Mouse (Mus musculus): ENCODE results near the gene Arfgap1. TPM values are rescaled to one million over a fixed set of nuclear protein-coding genes. Genes with fewer than 3 reads are reported as not detected.

Gene Arfgap1
- polyA plus RNA-seq, 1 experiment from 2014 or later, result 86.6 TPM

GRCm38 (mm10) chr2:180941869-180942268 is 25.2 kb upstream of the Arfgap1 start:
- Histone ChIP-seq H3K9me3 (ENCODE audit: control insufficient read depth, low read length) (no peaks in the 10 kb centered on the region), H3K9ac (replicated peaks; ENCODE audit: low read length) (no peak overlapping the region), H3K4me2 (ENCODE audit: low read length) (no peak overlapping the region), H3K36me3 (ENCODE audit: control insufficient read depth, insufficient read depth, low read length) (peaks cover 25% of the 10 kb centered on the region; the same call in 1 of the 2 replicates), H3K27ac (replicated peaks; ENCODE audit: low read depth, low read length) (no peak overlapping the region), H3K4me1 (ENCODE audit: control insufficient read depth, insufficient read depth, low read length) (no peaks in the 10 kb centered on the region), H3K4me3 (replicated peaks; ENCODE audit: low read depth, low read length) (no peak overlapping the region), H3K27me3 (ENCODE audit: control insufficient read depth, insufficient read depth, low read length) (no peaks in the 10 kb centered on the region)
- ATAC-seq (ENCODE audit: low FRiP score, low TSS enrichment) (no peak), DNase-seq (peak; percentile 43)

GRCm38 (mm10) chr2:180949947-180950346 is 17.1 kb upstream of the Arfgap1 start:
- 18% methylated on average over 1 of the region's 1 CpGs for WGBS
- Histone ChIP-seq H3K27ac (replicated peaks; ENCODE audit: low read depth, low read length) (no peak overlapping the region), H3K4me3 (replicated peaks; ENCODE audit: low read depth, low read length) (no peak overlapping the region), H3K4me1 (ENCODE audit: control insufficient read depth, insufficient read depth, low read length) (peaks cover 28% of the 10 kb centered on the region), H3K27me3 (ENCODE audit: control insufficient read depth, insufficient read depth, low read length) (no peaks in the 10 kb centered on the region), H3K9me3 (ENCODE audit: control insufficient read depth, low read length) (no peaks in the 10 kb centered on the region), H3K9ac (replicated peaks; ENCODE audit: low read length) (no peak overlapping the region), H3K4me2 (ENCODE audit: low read length) (no peak overlapping the region), H3K36me3 (ENCODE audit: control insufficient read depth, insufficient read depth, low read length) (no peaks in the 10 kb centered on the region)
- ATAC-seq (ENCODE audit: low FRiP score, low TSS enrichment) (no peak), DNase-seq (no peak)

GRCm38 (mm10) chr2:180952731-180953171 is 14.3 kb upstream of the Arfgap1 start:
- Histone ChIP-seq H3K4me1 (ENCODE audit: control insufficient read depth, insufficient read depth, low read length) (peaks cover 31% of the 10 kb centered on the region), H3K36me3 (ENCODE audit: control insufficient read depth, insufficient read depth, low read length) (no peaks in the 10 kb centered on the region), H3K4me2 (ENCODE audit: low read length) (peak overlapping the region; percentile 80), H3K9me3 (ENCODE audit: control insufficient read depth, low read length) (no peaks in the 10 kb centered on the region), H3K27me3 (ENCODE audit: control insufficient read depth, insufficient read depth, low read length) (no peaks in the 10 kb centered on the region), H3K4me3 (replicated peaks; ENCODE audit: low read depth, low read length) (peak overlapping the region; percentile 67), H3K9ac (replicated peaks; ENCODE audit: low read length) (peak overlapping the region; percentile 83; the same call in 1 of the 2 replicates), H3K27ac (replicated peaks; ENCODE audit: low read depth, low read length) (peak overlapping the region; percentile 95)
- ATAC-seq (ENCODE audit: low FRiP score, low TSS enrichment) (peak; percentile 55; the same call in 1 of the 2 replicates), DNase-seq (peak; percentile 71)
- 2% methylated on average over 9 of the region's 9 CpGs for WGBS

- peak overlapping the region; percentile 67 for H3K4me3 ChIP-seq (replicated peaks; ENCODE audit: low read depth, low read length)
- no peaks in the 10 kb centered on the region for H3K27me3 ChIP-seq (ENCODE audit: control insufficient read depth, insufficient read depth, low read length)
- H3K4me2 ChIP-seq (ENCODE audit: low read length), result peak overlapping the region; percentile 80
- peak overlapping the region; percentile 83 for H3K9ac ChIP-seq (replicated peaks; ENCODE audit: low read length)
- H3K4me1 ChIP-seq (ENCODE audit: control insufficient read depth, insufficient read depth, low read length), result peaks cover 31% of the 10 kb centered on the region
- DNase-seq (peak; percentile 41), ATAC-seq (ENCODE audit: low FRiP score, low TSS enrichment) (no peak)
- 0% methylated on average over 2 of the region's 2 CpGs for WGBS
- no peaks in the 10 kb centered on the region for H3K9me3 ChIP-seq (ENCODE audit: control insufficient read depth, low read length)
- peak overlapping the region; percentile 95 for H3K27ac ChIP-seq (replicated peaks; ENCODE audit: low read depth, low read length)
- no peaks in the 10 kb centered on the region for H3K36me3 ChIP-seq (ENCODE audit: control insufficient read depth, insufficient read depth, low read length)
Observed at GRCm38 (mm10) chr2:180953638-180954037, 13.4 kb upstream of the Arfgap1 start.

GRCm38 (mm10) chr2:180954061-180955047 is 12.7 kb upstream of the Arfgap1 start, which contains the start of gene Nkain4:
Gene Nkain4 (minus strand): TSS chr2:180954699.
- Histone ChIP-seq H3K36me3 (ENCODE audit: control insufficient read depth, insufficient read depth, low read length) (no peaks in the 10 kb centered on the region), H3K4me1 (ENCODE audit: control insufficient read depth, insufficient read depth, low read length) (peaks cover 31% of the 10 kb centered on the region), H3K4me3 (replicated peaks; ENCODE audit: low read depth, low read length) (peak within 1 kb of the TSS; percentile 67), H3K9ac (replicated peaks; ENCODE audit: low read length) (peak within 1 kb of the TSS; percentile 83), H3K27me3 (ENCODE audit: control insufficient read depth, insufficient read depth, low read length) (no peaks in the 10 kb centered on the region), H3K4me2 (ENCODE audit: low read length) (peak within 1 kb of the TSS; percentile 80), H3K27ac (replicated peaks; ENCODE audit: low read depth, low read length) (peak within 1 kb of the TSS; percentile 95), H3K9me3 (ENCODE audit: control insufficient read depth, low read length) (no peaks in the 10 kb centered on the region)
- peak; percentile 92 for ATAC-seq (ENCODE audit: low FRiP score, low TSS enrichment)
- under 1% methylated on average over 52 of the region's 52 CpGs for WGBS
- peak; percentile 93 for DNase-seq

- DNase-seq, result no peak
- H3K9me3 ChIP-seq (ENCODE audit: control insufficient read depth, low read length), result no peaks in the 10 kb centered on the region
- H3K27ac ChIP-seq (replicated peaks; ENCODE audit: low read depth, low read length), result no peak overlapping the region
- H3K27me3 ChIP-seq (ENCODE audit: control insufficient read depth, insufficient read depth, low read length), result no peaks in the 10 kb centered on the region
- WGBS, result 79% methylated on average over 7 of the region's 7 CpGs
- 0 out of 2 replicates have a peak, but pooled peaks cover 4% of the 10 kb centered on the region for H3K4me1 ChIP-seq (ENCODE audit: control insufficient read depth, insufficient read depth, low read length)
- ATAC-seq (ENCODE audit: low FRiP score, low TSS enrichment), result no peak
- H3K36me3 ChIP-seq (ENCODE audit: control insufficient read depth, insufficient read depth, low read length), result no peaks in the 10 kb centered on the region
- H3K4me3 ChIP-seq (replicated peaks; ENCODE audit: low read depth, low read length), result no peak overlapping the region
- no peak overlapping the region for H3K9ac ChIP-seq (replicated peaks; ENCODE audit: low read length)
- H3K4me2 ChIP-seq (ENCODE audit: low read length), result no peak overlapping the region
Observed at GRCm38 (mm10) chr2:180959605-180960004, 7.4 kb upstream of the Arfgap1 start.

- Histone ChIP-seq H3K4me2 (ENCODE audit: low read length) (no peak overlapping the region), H3K27ac (replicated peaks; ENCODE audit: low read depth, low read length) (no peak overlapping the region), H3K9me3 (ENCODE audit: control insufficient read depth, low read length) (no peaks in the 10 kb centered on the region), H3K27me3 (ENCODE audit: control insufficient read depth, insufficient read depth, low read length) (no peaks in the 10 kb centered on the region), H3K9ac (replicated peaks; ENCODE audit: low read length) (no peak overlapping the region), H3K4me3 (replicated peaks; ENCODE audit: low read depth, low read length) (no peak overlapping the region), H3K36me3 (ENCODE audit: control insufficient read depth, insufficient read depth, low read length) (no peaks in the 10 kb centered on the region), H3K4me1 (ENCODE audit: control insufficient read depth, insufficient read depth, low read length) (0 out of 2 replicates have a peak, but pooled peaks cover under 1% of the 10 kb centered on the region)
- no peak for ATAC-seq (ENCODE audit: low FRiP score, low TSS enrichment)
- WGBS, result 81% methylated on average over 3 of the region's 3 CpGs
- no peak for DNase-seq
Observed at GRCm38 (mm10) chr2:180960187-180960586, 6.8 kb upstream of the Arfgap1 start.

GRCm38 (mm10) chr2:180962616-180963308 is 4.3 kb upstream of the Arfgap1 start:
- Histone ChIP-seq H3K4me1 (ENCODE audit: control insufficient read depth, insufficient read depth, low read length) (peaks cover 6% of the 10 kb centered on the region), H3K27ac (replicated peaks; ENCODE audit: low read depth, low read length) (no peak overlapping the region), H3K4me2 (ENCODE audit: low read length) (no peak overlapping the region), H3K9ac (replicated peaks; ENCODE audit: low read length) (no peak overlapping the region), H3K9me3 (ENCODE audit: control insufficient read depth, low read length) (no peaks in the 10 kb centered on the region), H3K27me3 (ENCODE audit: control insufficient read depth, insufficient read depth, low read length) (no peaks in the 10 kb centered on the region), H3K4me3 (replicated peaks; ENCODE audit: low read depth, low read length) (no peak overlapping the region), H3K36me3 (ENCODE audit: control insufficient read depth, insufficient read depth, low read length) (no peaks in the 10 kb centered on the region)
- ATAC-seq (ENCODE audit: low FRiP score, low TSS enrichment), result no peak
- 77% methylated on average over 2 of the region's 2 CpGs for WGBS
- no peak for DNase-seq
